Mouse (Mus musculus) testis, adult 2 months (tissue): ENCODE measurements around the gene Maml3.

ENCODE experiments used
- CTCF ChIP-seq: fragments of 200-500 bp; IDR thresholded peaks from 2 replicates; pipeline ENCODE4 v1.5.1; 2012; ENCODE audit warnings: low read depth, mild to moderate bottlenecking, inconsistent platforms, low read length, moderate library complexity; ENCODE audit not compliant: control insufficient read depth, insufficient read depth, insufficient replicate concordance
- POLR2A ChIP-seq: fragments of 200-500 bp; IDR thresholded peaks from 2 replicates; pipeline ENCODE4 v1.6.1; 2012; ENCODE audit warnings: low read depth, mild to moderate bottlenecking, inconsistent platforms, low read length, moderate library complexity; ENCODE audit not compliant: control insufficient read depth

- TF ChIP-seq CTCF (no peak), POLR2A (no peak)
These were observed 200.5 kb downstream of the Maml3 start for GRCm38 (mm10) chr3:51904357-51904855.
